Mouse (Mus musculus) hindbrain, embryonic 10.5 days (tissue): ENCODE data around the gene Tbx15. TPM values are rescaled to one million over a fixed set of nuclear protein-coding genes. Genes with fewer than 3 reads are reported as not detected.

Experiments used
- DNase-seq: peaks from one replicate; pipeline ENCODE4 v3.0.0-alpha.2; 2017; ENCODE audit warnings: low spot score
- H3K27ac ChIP-seq: fragments of 300-500 bp; sonication (generic); 2 replicates; pipeline ENCODE4 v1.5.1; 2016; ENCODE audit warnings: mild to moderate bottlenecking, moderate library complexity
- H3K27me3 ChIP-seq: fragments of 300-500 bp; sonication (generic); 2 replicates; pipeline ENCODE4 v1.6.1; 2016; ENCODE audit warnings: mild to moderate bottlenecking; ENCODE audit not compliant: poor library complexity, insufficient read depth, severe bottlenecking
- H3K36me3 ChIP-seq: fragments of 300-500 bp; sonication (generic); 2 replicates; pipeline ENCODE4 v1.6.1; 2016; ENCODE audit warnings: mild to moderate bottlenecking, moderate library complexity
- H3K4me1 ChIP-seq: fragments of 300-500 bp; sonication (generic); replicated peaks from 2 replicates; pipeline ENCODE4 v1.6.1; 2016; ENCODE audit warnings: mild to moderate bottlenecking
- H3K4me3 ChIP-seq: fragments of 300-500 bp; sonication (generic); 2 replicates; pipeline ENCODE4 v1.5.1; 2016; ENCODE audit warnings: mild to moderate bottlenecking, moderate library complexity
- H3K9me3 ChIP-seq: fragments of 300-500 bp; sonication (generic); 2 replicates; pipeline ENCODE4 v1.6.1; 2016; ENCODE audit warnings: mild to moderate bottlenecking, moderate library complexity
- WGBS: fragments of 180-500 bp; shearing (Covaris S2); methylation state at CpG from one replicate; pipeline ENCODE4 v1.1.7; 2016; 5-methylcytosine and 5-hydroxymethylcytosine counted together
- polyA plus RNA-seq: library from polyadenylated mRNA; unstranded; fragments of >200 nt; fragmentation: Nextera tagmentation; extraction: Ambion mirVana; gene quantifications from 2 replicates; pipeline ENCODE4 v1.2.1, GENCODE M21; 2016

Tbx15 gene
- polyA plus RNA-seq, 1 experiment from 2014 or later = 2.2 TPM

DNA sequence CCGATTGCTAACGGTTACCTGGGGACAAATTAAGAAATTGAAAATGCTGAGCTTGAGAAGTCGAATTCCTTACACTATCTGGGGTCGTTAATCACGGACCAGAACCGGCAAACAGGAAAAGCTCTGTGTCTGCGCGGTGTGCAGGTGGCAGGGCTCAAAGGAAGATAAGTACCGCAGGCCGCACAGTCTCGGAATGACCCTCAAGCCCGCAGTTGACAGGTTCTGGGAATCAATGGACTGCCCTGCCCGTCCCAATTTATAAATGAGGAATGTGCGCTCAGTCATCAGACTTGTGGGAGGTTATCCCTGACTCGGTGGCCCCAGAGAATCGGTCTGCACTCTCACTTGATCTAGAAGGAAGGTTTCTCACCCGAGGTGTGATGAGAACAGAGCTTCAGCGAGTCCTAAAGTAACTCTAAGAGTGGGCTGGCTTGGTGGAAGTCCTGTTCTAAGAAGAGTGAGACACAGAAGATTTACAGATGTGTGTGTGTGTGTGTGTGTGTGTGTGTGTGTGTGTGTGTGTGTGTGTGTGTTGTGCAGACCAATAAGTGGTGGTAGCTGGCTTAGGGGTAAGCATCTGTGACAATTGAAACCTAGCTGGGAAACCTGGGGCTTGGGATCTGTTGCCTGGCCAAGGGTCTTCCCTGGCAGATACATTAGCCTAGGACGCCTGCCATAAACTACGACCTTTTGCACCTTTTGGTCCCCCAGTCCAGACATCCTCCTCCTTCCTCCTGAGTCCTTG lies 708 bp upstream of the Tbx15 start:
- H3K36me3 ChIP-seq = no peaks in the 10 kb centered on the region
- peaks cover 100% of the 10 kb centered on the region for H3K27me3 ChIP-seq
- WGBS = 1% methylated on average over 20 of the region's 20 CpGs
- H3K4me1 ChIP-seq = peaks cover 17% of the 10 kb centered on the region
- no peaks in the 10 kb centered on the region for H3K9me3 ChIP-seq
- peak; percentile 43 for DNase-seq
- no peak overlapping the region for H3K27ac ChIP-seq
- no peak overlapping the region for H3K4me3 ChIP-seq

GRCm38 (mm10) chr3:99240811-99241738 lies 894 bp downstream of the Tbx15 start:
- peak; percentile 59 for DNase-seq
- H3K4me3 ChIP-seq = peak overlapping the region; percentile 29
- H3K27ac ChIP-seq = no peak overlapping the region
- H3K27me3 ChIP-seq = peaks cover 100% of the 10 kb centered on the region
- under 1% methylated on average over 50 of the region's 50 CpGs for whole genome bisulfite sequencing
- H3K9me3 ChIP-seq = no peaks in the 10 kb centered on the region
- H3K4me1 ChIP-seq = peaks cover 11% of the 10 kb centered on the region
- H3K36me3 ChIP-seq = no peaks in the 10 kb centered on the region

GRCm38 (mm10) chr3:99242481-99242880 lies 2.3 kb downstream of the Tbx15 start:
- Histone ChIP-seq H3K4me3 (no peak overlapping the region), H3K27ac (no peak overlapping the region), H3K4me1 (peaks cover 11% of the 10 kb centered on the region), H3K9me3 (no peaks in the 10 kb centered on the region), H3K27me3 (peaks cover 100% of the 10 kb centered on the region), H3K36me3 (no peaks in the 10 kb centered on the region)
- peak; percentile 35 for DNase-seq
- 2% methylated on average over 8 of the region's 8 CpGs for WGBS

- Histone ChIP-seq H3K27ac (no peak overlapping the region), H3K4me1 (peaks cover 23% of the 10 kb centered on the region), H3K36me3 (no peaks in the 10 kb centered on the region), H3K9me3 (no peaks in the 10 kb centered on the region), H3K4me3 (no peak overlapping the region), H3K27me3 (peaks cover 100% of the 10 kb centered on the region)
- DNase-seq = no peak
- 23% methylated on average over 3 of the region's 3 CpGs for WGBS
Measured at GRCm38 (mm10) chr3:99245341-99245740, 5.2 kb downstream of the Tbx15 start.

DNA sequence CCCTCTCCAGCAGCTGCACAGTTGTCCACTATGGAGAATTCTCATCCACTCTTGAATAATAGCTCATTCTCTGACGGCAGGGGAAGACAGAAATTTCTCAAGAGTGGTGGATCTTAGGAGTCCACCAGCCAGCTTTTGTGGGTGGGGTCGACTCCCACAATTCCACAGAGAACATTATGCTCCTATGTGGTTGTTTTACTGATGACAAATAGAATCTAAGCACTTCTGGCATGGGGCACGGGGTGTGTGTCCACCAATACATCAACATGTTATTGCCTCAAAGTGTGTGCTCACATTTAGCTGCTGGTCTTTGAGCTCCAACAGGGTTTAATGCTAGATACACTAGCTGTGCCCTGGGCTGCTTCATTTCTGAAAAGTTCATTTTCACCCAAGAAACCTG lies 6.4 kb downstream of the Tbx15 start:
- WGBS = 39% methylated on average over 3 of the region's 3 CpGs
- Histone ChIP-seq H3K36me3 (no peaks in the 10 kb centered on the region), H3K27me3 (peaks cover 100% of the 10 kb centered on the region), H3K4me3 (no peak overlapping the region), H3K27ac (no peak overlapping the region), H3K4me1 (peaks cover 12% of the 10 kb centered on the region), H3K9me3 (no peaks in the 10 kb centered on the region)
- DNase-seq = no peak

- Histone ChIP-seq H3K27me3 (peaks cover 100% of the 10 kb centered on the region), H3K27ac (no peak overlapping the region), H3K36me3 (no peaks in the 10 kb centered on the region), H3K4me1 (peaks cover 12% of the 10 kb centered on the region; the same call in 1 of the 2 replicates), H3K4me3 (no peak overlapping the region), H3K9me3 (no peaks in the 10 kb centered on the region)
- DNase-seq = peak; percentile 42
- WGBS = 3% methylated on average over 4 of the region's 4 CpGs
Measured at GRCm38 (mm10) chr3:99247586-99247985, 7.4 kb downstream of the Tbx15 start.

DNA sequence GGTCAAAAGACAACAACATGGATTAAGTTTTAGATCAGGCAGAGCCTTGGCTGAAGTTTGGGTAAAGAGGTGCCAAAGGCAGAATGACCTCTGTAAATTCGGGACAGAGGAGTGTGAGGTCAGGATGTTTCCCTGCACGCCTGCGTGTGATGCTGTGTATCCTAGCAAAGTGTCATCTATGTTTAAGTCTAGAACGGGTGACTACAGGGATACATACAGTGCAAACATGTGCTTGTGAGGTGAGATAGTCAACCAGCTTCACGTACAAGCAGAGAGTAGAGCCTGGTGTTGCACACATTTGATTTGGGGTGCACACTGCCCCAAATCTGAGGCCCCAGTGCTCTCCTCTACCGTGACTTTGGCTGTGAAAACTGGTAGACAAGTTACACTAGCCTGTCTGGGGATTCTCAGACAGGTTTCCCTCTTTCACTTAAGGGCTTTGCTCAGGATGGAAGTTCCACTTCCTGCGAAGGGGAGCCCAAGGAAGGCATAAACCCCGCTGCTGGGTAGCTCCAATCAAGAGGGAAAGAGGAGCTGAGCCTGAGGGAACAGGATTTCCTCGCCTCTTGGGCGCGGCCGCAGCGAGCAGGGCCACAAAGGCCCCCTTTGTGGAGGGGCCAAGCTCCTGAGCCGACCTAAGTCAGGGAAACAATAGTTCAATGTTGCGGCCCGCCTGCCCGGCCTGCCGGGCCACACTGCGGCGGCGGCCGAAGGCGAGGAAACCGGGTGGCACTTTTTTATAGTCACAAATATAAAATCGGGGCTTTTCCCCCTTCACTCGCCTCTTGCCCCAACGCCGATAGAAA lies 8.0 kb downstream of the Tbx15 start:
- no peak overlapping the region for H3K4me3 ChIP-seq
- 1% methylated on average over 28 of the region's 28 CpGs for WGBS
- no peaks in the 10 kb centered on the region for H3K9me3 ChIP-seq
- H3K4me1 ChIP-seq = peaks cover 16% of the 10 kb centered on the region; the same call in 1 of the 2 replicates
- H3K36me3 ChIP-seq = no peaks in the 10 kb centered on the region
- H3K27me3 ChIP-seq = peaks cover 100% of the 10 kb centered on the region
- peak; percentile 62 for DNase-seq
- H3K27ac ChIP-seq = no peak overlapping the region

GRCm38 (mm10) chr3:99248831-99249550 lies 8.8 kb downstream of the Tbx15 start:
- Histone ChIP-seq H3K4me1 (peaks cover 23% of the 10 kb centered on the region), H3K27ac (no peak overlapping the region), H3K27me3 (peaks cover 100% of the 10 kb centered on the region), H3K36me3 (no peaks in the 10 kb centered on the region), H3K4me3 (no peak overlapping the region), H3K9me3 (no peaks in the 10 kb centered on the region)
- 1% methylated on average over 25 of the region's 25 CpGs for WGBS
- peak; percentile 44 for DNase-seq

DNA sequence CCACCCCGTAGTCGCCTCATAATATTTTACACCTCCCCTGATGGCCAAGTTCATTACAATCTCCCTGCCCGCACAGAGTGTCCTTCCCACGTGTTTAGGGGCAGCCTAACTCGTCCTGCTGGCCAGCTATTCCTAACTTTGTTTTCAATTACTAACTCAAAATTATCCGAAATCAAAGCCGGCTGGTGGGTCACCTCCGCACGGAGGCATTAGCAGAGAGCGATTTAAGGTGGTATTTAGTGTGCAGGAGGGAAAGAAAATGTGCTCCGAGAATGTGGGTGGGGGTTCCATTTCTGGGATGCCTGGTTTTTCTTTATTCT lies 9.3 kb downstream of the Tbx15 start:
- Histone ChIP-seq H3K36me3 (no peaks in the 10 kb centered on the region), H3K9me3 (no peaks in the 10 kb centered on the region), H3K27me3 (peaks cover 100% of the 10 kb centered on the region), H3K27ac (no peak overlapping the region), H3K4me1 (peaks cover 28% of the 10 kb centered on the region), H3K4me3 (no peak overlapping the region)
- WGBS = 1% methylated on average over 11 of the region's 11 CpGs
- no peak for DNase-seq

DNA sequence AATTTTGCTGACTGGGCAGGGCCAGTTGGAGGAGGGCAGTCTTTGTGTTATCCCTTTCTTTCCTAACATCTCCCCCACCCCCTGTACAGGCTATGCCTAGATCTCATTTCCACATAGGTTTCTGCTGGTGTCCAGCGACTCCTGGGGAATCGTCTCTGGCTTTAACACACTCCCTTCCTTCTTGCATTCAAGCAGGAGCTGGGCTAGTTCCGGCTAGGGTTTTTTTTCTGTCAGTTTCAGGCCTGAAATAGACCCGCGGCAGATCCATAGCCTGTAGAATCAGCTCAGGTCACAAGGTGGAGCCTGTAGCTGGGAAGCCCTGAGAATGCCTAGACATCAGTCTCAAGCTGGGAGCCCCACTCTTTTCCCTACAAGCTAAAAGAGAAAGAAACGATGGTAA lies 9.7 kb downstream of the Tbx15 start:
- Histone ChIP-seq H3K9me3 (no peaks in the 10 kb centered on the region), H3K27me3 (peaks cover 100% of the 10 kb centered on the region), H3K4me1 (peaks cover 32% of the 10 kb centered on the region), H3K4me3 (no peak overlapping the region), H3K27ac (no peak overlapping the region), H3K36me3 (no peaks in the 10 kb centered on the region)
- under 1% methylated on average over 6 of the region's 6 CpGs for WGBS
- peak; percentile 62 for DNase-seq

DNA sequence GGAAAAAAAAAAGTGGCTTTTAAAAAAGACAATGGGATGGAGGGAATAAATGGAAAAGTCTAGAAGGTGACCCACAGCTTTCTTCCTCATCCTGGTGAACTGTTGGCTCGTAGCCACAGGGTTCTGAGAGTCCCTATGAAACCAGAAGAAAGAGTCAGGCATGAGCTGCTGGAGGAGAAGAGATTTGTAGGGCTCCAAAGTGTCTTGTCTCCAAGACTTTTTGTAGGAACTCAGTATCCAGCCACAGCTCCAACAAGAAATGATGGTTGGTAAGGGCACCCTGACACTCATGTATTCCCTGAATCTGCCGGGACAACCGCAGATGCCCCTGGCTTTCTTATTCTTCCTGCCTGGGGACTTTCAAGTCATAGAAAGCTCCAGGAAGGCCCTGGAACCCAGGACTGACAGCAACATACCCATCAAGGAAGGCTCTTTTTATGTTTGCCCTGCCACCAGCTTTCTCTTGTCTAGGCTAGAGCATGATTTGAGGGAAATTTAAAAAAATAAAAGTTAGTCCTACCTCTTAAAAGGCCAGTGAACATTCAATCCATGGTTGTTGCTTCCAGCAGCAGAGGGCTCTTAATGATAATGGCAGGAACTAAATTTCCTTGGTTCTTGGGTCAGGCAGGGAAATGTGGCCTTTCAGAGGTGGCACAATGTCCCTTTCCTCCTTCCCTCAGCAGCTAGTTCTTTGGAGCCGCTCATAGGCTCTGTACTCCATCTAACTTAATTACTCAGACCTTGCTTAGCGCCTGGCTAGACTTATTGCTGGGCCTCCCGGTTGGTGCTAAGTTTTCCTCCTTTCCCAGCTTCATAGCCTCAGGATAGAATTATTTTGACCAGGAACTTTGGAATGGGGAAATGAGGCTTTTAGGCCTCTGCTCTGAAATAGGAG lies 11.3 kb downstream of the Tbx15 start:
- no peak overlapping the region for H3K4me3 ChIP-seq
- WGBS = 11% methylated on average over 6 of the region's 6 CpGs
- H3K4me1 ChIP-seq = peaks cover 32% of the 10 kb centered on the region
- no peak overlapping the region for H3K27ac ChIP-seq
- H3K9me3 ChIP-seq = no peaks in the 10 kb centered on the region
- H3K36me3 ChIP-seq = no peaks in the 10 kb centered on the region
- peaks cover 100% of the 10 kb centered on the region for H3K27me3 ChIP-seq
- no peak for DNase-seq
